Mouse (Mus musculus): ENCODE measurements around the gene Olfr132.
"Not testable (repeated sequence)": the region's sequence is repeated elsewhere in the genome, so short reads cannot be mapped to it uniquely, and the experiment has no call there.

Gene Olfr132

GRCm38 (mm10) chr17:38134426-38134825 is at the start of gene Olfr132:
Gene Olfr132, minus strand, starts transcription at chr17:38134526.
- no peak for DNase-seq (ENCODE audit: low read depth, low spot score)

- DNase-seq (ENCODE audit: low read depth, low spot score): no peak
These were observed 36.8 kb upstream of the Olfr132 start, which contains the start of gene Olfr134 for GRCm38 (mm10) chr17:38171088-38171487. Gene Olfr134, plus strand, starts transcription at chr17:38171388.

- DNase-seq (ENCODE audit: low read depth, low spot score): no peak
These were observed 10.7 kb upstream of the Olfr132 start, which contains the start of gene Olfr133 for GRCm38 (mm10) chr17:38144981-38145380. Gene Olfr133, plus strand, starts transcription at chr17:38145281.

GRCm38 (mm10) chr17:38125371-38125770 is 9.0 kb downstream of the Olfr132 start:
- not testable (repeated sequence) for DNase-seq (ENCODE audit: low read depth, low spot score)

GRCm38 (mm10) chr17:38124199-38124598 is 10.1 kb downstream of the Olfr132 start:
- DNase-seq (ENCODE audit: low read depth, low spot score): not testable (repeated sequence)

GRCm38 (mm10) chr17:38088593-38088992 is 45.7 kb downstream of the Olfr132 start, which contains the start of gene Olfr131:
Gene Olfr131, minus strand, starts transcription at chr17:38088693.
- DNase-seq (ENCODE audit: low read depth, low spot score): no peak

GRCm38 (mm10) chr17:38082364-38082763 is 52.0 kb downstream of the Olfr132 start:
- no peak for DNase-seq (ENCODE audit: low read depth, low spot score)

All from A20 (cell line).